Mouse (Mus musculus): ENCODE results near the gene Srpk2.
"Not testable (repeated sequence)": the region's sequence is repeated elsewhere in the genome, so short reads cannot be mapped to it uniquely, and the experiment has no call there.

The Srpk2 gene

DNA sequence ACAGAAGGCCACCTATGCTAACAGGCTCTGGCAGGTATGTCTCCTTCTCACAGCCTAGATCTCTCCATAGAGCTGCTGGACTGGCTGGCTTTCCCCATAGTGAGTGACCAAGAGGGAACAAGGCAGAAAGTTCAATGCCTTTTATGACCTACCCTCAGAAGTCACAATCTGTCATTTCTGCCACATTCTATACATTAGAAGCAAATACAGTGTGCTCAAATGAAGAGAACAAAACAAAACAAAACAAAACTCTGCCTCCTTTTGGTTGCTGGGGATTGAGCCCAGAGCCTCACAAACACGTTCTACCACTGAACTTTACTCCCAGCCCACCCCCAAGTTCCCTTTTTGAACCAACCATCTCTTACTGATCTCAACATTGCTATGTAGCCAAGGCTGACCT is at the start of gene Srpk2:
Srpk2 (minus strand) TSS at position 101 of the 400 bp plus-strand sequence.
- DNase-seq (ENCODE audit: low read depth, low spot score) = no peak

DNA sequence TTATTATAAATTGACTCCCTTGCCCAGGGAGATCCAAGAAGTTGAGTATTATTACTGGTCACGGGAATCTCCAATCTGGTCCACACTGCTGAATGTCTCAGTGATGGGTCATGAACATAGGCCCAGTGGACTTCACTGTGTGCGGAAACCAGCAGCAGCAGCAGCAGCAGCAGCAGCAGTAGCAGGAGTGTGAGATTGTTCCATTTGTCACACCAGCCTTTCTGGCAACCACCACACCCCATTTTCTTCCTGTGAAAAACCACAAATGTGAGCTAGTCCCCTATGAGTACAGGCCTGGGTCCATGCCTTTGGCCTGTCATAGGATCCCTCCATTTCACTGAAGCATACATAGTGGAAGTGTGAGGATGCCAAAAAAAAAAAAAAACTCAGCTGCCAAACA is 37.5 kb upstream of the Srpk2 start:
- no peak for DNase-seq (ENCODE audit: low read depth, low spot score)

DNA sequence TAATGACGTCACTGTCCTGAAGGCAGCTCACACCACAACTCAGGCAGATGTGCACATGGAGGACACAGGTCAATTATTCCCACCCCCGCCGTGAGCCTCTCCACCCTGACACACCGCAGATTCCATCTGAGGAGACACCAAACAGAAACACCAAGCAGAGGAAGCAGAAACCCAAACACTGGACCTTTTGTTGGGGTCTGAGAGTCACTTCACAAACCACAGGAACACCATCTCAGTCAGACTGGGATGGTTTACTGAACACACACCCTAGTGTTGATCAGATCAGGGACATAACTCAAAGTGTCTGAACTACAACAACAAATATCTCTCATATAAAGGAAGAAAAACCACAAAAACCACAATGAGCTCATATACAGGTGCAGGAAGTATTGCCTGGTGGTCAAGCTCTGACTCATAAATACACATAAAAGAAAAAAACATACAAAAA is 34.5 kb upstream of the Srpk2 start:
- no peak for DNase-seq (ENCODE audit: low read depth, low spot score)

DNA sequence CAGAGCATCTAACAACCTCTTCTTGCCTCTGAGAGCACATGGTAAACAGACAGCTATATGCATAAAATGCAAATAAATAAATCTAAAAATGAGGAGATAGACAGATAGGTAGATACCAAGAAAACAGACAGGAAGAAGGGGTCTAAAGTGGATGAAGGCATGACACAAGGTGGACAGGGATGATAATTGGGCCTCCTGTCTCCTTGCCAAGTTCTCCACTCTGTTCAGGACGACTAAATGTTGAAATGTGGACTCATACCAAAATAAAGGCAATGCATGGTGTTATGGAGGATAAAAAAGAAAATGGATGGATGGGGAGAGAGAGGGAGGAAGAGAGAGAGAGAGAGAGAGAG is 33.7 kb upstream of the Srpk2 start:
- DNase-seq (ENCODE audit: low read depth, low spot score) = no peak

DNA sequence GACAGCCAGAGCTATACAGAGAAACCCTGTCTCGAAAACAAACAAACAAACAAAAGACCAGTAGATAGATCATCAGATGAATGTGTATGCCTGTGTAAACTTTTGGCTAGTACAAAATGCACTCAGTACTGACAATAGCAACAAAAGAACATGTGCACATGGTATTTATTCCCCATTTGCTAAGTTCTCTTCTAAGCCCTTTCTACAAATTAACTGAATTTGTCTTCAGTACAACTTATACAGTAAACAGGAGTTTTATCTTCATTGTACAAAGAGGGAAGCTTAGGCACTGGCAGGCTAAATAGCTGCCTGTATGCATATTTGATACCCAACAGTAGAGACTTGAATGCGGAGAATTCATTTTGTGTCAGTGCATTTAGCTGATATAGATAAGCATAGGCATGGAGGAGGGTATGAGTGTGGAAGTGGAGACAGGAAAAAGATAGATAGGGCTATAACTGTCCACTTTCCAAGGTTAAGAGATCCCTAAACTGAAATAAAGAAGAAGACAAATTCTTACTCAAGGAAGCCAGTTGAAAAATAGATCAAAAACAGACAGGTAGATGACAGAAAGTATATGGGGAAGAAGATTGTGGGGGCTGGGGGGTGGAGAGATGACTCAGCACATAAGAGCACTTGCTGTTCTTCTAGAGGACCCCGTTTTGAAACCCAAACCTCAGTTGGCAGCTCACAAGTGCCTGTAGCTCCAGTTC is 33.2 kb upstream of the Srpk2 start:
- no peak for DNase-seq (ENCODE audit: low read depth, low spot score)

DNA sequence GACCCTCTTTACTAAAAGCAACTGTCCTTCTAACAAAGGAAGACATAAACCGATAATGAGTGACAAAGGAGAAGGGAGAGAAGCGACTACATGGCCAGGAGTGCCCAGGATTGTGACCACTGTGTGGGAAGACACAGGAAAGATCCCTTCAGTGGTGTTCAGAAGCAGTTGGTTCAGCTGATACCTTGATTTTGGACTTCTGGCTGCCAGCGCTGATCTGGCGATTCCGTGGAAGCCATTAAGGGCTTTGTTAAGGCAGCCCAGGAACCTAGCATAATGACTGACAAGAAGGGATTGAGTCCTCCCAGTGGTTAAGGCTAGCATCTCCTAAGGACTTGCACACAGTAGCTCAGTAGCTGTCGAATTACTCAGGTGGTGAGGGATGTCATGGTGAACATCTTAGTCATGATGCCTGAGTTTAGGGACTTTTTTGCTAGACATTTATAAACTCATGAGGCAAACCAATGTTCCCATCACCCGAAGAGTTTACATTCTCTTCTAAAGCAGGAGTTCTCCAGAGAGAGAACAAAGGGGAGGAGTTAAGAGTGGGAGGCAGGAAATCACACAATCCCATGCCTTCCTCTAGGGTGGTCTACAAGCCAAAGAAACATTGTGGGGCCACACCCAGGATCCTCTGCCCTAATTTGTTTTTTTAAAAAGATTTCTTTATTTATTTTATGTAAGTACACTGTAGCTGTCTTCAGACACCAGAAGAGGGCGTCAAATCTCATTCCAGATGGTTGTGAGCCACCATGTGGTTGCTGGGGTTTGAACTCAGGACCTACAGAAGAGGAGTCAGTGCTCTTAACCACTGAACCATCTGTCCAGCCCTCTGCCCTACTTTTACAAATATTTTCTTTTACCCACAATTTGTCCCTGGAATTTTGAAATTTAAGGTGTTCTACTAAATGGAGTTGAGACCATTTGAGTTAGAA is 29.3 kb upstream of the Srpk2 start:
- DNase-seq (ENCODE audit: low read depth, low spot score) = no peak

DNA sequence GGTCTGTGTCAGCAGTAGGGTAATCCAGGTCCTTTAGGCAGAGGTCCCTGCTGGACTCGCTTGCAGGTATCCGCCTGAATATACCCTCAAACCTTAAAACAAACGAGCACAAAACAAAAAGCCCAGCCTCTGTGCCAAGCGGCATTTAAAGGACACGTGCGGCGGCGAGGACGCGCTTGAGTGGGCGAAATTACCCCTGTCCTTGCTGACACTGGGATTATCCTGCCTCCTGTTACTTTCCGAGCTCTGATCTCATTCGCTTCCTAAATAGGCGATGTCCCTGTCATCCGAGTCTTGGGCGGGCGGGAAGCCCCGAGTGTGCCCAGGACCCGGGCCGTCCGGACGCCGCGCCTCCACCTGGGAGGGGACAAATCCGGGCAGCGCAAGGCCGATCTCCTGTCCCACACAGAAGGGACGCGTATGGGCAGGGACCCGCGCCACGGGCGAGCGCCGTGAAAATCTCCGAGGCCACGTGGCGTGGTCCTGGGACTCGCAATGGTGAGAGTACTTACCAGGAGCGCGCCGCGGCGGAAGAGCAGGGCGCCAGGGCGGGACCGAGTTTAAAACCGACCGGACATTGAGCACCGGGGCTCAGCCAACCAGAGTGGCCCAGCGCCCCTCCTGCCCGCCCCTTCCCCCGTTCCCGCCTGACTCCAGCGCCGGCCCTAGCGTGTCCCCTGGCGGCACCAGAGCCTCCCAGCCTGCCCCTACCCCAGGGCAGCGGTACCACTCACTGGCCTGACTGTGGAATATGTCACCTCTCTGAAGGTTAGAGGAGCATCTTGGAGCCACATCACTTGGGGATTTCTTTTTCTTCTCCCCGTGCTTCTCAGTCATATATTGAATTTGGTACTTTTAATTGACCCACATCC is 27.9 kb upstream of the Srpk2 start:
- DNase-seq (ENCODE audit: low read depth, low spot score) = no peak

DNA sequence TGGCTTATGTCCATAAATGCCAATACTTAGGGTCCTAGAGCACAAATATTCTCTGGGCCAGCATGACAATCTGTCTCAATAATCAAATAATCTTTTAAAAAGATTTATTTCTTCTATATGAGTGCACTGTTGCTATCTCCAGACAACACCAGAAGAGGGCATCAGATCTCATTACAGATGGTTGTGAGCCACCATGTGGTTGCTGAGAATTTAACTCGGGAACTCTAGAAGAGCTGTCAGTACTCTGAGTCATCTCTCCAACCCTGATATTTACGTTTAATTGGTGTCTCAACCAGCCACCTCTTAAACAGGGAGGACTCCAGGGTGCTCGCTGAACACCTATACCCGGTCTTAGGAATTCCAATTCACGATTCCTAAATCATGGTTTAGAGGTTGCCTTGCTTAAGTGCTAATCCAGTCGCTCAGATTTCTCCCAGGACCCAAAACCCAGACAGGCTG is 27.3 kb upstream of the Srpk2 start:
- DNase-seq (ENCODE audit: low read depth, low spot score) = not testable (repeated sequence)

DNA sequence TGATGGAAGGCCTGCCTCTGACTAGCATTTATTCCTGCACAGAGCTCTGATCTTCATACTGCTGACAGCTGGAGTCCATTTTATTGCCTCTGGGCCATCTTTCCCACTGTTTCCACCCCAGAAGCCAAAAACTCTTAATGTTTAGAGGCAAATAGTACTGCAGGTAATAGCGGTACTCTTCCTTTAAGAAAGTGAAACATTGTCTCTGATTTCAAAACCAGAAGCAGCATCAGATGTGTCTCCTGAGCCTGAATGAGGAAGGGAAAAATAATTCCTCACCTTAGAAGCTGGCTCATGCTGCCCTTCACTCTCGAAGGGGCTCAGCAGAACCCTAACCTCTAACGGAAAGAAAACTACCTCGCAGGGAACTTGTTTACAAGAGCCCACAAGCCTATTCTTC is 26.8 kb upstream of the Srpk2 start:
- DNase-seq (ENCODE audit: low read depth, low spot score) = no peak

DNA sequence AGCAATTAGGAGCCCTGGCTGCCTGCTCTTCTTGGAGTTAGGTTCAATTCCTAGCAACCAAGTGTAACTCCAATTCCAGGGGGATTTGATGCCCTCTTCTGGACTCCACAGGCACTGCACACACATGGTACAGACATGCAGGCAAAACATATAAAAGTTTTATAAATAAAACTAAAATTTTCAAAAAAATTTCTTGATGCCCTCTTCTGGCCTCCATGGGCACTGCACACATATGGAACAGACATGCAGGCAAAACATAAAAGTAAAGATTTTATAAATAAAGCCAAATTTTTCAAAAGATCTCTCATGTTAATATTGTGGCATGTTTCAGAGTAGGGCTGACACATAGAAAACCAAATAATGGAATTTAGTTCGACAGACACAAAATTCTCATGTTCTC is 25.2 kb upstream of the Srpk2 start:
- DNase-seq (ENCODE audit: low read depth, low spot score) = no peak

DNA sequence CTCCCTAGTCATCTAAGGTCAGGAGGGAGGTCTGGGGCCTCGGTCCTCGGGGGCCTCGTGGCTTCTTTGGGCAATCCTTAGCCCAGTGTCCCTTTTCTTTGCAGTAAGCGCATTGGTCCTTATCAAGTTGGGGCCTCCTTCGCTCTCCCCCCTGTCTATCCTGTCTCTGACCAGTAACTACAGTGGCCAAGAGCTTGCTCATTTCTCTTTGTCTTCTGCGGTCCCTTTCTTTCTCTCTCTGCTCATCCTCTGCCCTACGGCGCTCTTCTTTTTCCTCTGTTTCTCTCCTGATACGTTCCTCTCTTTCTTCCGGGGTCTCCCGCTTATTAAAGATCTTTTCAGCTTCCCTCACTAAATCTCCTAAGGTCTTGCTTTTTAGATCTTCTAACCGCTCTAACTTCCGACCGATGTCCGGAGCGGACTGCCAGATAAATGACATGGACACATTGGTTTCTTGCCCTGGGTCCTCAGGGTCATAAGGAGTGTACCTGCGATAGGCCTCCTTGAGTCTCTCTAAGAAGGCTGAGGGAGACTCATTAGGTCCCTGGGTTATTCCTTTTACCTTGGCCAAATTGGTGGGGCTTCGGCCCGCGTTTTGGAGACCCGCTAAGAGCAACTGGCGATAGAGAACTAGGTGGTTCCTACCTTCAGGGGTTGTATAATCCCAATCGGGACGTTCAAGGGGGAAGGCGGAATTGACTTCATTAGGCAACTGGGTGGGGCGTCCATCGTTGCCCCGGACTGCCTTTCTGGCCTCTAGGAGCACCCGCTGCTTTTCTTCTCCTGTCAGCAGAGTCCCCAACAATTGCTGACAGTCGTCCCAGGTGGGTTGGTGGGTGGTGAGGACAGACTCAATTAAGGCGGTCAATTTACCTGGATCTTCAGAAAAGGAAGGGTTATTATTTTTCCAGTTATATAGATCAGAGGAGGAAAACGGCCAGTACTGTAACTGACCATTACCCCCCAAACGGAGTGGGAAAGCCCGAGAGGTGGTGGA is 22.5 kb upstream of the Srpk2 start:
- DNase-seq (ENCODE audit: low read depth, low spot score) = not testable (repeated sequence)

DNA sequence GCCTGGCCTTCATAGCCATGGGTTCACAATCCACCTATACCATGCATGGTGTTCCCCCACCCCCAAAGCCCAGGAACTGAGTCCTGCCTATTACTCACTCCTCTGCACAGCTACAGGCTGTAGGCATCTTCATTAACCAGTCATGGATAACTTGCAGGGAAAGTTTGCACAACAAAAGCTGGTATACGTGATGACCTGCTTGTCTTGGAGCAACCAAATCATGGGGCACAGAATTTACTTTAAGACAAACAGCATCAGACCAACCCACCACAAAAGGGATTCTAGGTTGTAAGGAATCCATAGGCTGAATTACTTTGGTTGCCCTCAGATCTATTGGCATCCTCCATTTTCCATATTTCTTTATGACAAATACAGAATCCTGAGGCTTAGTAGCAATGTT is 13.0 kb upstream of the Srpk2 start:
- DNase-seq (ENCODE audit: low read depth, low spot score) = no peak

DNA sequence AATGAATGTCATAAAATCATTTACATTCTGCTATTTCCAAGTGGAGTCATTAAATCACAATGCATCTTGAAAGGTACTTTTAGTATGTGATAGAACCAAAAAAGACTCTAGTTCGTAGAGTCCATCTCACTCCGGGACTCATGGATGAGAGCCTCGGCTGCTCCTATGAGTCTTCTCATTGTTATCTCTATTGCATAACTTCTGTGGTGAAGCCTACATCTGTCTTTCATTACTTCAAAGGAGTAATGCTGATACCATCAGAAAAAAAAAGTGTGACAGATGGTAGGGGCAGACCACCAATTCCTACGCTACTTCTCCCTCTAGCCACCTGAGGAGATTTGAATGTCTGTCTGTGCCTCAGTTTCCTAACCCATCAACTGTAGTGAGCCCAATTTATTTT is 986 bp downstream of the Srpk2 start:
- DNase-seq (ENCODE audit: low read depth, low spot score) = no peak

DNA sequence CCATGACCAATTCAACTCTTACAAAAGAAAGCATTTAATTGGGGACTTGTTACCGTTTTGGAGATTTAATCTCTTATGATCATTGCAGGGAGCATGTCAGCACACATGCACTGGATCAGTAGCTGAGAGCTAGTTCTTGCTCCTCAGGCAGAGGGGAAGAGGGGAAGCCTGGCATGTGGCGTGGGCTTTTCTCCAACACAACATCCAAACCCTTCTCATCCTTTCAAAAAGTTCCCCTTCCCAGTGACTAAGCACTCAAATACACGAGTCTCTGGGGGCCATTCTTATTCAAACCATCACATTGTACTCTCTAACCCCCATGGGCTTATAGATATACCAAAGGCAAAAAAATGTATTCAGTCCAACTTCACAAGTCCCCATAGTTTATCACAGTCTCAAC is 5.4 kb downstream of the Srpk2 start:
- DNase-seq (ENCODE audit: low read depth, low spot score) = no peak

DNA sequence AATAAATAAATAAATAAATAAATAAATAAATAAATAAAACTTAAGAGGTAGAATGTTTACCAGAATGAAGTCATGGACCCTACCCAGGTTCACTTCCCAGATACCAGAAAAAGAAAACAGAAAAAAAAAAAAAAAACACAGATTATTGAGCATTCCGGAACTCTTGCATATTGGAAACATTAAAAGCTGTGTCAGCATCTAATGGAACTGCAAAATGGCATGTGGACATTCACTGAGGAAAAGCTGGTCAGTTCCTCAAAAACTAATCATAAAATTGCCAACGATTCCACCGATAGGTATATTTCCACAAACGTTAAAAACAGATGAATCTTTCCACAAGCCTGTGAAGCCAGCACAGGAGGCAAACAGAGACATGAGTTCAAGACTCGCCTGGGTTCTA is 6.5 kb downstream of the Srpk2 start:
- no peak for DNase-seq (ENCODE audit: low read depth, low spot score)

DNA sequence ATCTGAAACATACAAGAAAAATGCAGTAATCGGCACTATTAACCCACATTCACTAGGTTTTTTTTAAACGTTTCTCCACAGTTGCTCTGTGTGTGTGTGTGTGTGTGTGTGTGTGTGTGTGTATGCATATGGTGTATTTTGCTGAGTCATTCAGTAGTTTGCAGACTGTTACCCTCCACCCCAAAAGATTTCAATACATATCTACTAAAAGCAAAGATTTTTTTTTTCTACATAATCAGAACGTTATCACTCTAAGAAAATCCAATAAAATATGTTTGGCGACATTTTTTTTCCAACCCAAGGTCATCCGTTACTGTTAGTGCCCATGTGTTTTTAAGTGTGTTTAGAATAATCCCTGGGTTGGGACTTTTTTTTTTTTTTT is 7.4 kb downstream of the Srpk2 start:
- DNase-seq (ENCODE audit: low read depth, low spot score) = no peak

DNA sequence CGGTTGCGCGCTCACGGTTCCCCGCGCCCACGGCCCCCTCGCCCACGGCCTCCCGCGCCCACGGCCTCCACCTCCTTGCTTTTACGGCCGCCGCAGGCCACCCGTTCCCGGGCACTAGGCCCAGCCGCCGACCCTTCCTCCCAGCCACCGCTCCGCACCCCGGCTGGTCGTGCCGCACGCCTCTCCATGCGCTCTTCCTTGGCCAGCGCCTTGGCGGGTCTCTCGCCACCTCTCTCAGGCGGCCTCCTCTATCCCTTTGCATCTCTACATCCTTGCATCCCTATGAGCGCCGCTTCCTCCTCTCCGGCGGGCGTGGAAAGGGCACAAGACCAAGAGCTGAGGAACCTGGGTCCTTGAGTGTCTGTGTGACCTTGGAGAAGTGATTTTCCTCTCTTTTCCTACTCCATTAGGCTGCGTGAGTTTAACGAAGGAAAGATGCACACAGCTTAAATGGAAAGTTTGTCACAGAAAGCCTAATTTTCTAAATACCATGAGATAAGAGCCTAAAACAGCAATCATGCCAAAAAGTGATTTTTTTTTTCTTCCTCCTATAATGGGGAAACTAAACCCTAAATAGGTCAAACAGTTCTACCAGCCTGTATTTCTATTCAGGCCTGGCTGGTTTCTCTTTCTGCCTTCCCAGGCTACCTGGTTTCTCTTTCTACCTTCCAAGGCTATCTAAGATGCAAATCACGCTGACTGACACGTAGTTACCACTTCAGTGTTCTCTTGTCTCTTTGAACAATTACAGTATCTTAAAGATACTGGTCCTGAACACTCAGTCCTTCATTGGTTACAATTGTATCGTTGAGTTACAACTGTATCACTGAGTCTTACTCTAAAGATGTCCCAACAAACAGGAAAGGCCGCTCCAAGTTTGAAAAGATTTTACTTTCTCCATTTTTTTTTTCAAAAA is 8.0 kb downstream of the Srpk2 start:
- no peak for DNase-seq (ENCODE audit: low read depth, low spot score)

DNA sequence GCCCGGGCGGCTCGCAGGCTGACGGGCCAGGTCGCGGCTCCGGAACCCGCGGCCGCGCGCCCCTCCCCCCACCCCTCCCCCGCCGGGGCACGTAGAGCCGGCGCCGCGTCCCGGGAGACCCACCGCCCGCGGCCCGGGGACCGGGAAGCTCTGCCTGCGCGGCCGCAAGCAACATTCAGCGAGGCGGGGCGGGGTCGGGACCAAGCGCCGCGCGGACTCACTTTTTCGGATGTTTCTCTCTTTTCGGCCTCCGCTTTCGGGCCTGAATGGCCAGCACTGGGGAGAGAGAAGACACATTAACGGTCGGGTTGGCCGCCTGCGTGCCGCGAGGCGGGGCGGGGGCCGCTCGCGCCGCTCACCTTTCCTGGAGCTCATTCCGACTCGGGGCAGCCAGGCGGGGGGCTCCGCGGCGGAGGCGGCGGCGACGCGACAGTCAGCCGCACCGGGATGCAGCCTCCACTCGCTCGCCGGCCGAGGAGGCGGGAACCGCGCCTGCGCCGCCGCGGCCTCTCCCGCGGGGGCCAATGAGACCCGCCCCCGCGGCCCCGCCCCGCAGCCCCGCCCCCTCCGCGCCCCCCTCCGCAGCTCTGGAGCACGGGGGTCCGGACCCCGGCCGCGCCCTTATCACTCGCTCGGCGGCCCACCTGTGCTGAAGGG is 8.8 kb downstream of the Srpk2 start:
- DNase-seq (ENCODE audit: low read depth, low spot score) = no peak

DNA sequence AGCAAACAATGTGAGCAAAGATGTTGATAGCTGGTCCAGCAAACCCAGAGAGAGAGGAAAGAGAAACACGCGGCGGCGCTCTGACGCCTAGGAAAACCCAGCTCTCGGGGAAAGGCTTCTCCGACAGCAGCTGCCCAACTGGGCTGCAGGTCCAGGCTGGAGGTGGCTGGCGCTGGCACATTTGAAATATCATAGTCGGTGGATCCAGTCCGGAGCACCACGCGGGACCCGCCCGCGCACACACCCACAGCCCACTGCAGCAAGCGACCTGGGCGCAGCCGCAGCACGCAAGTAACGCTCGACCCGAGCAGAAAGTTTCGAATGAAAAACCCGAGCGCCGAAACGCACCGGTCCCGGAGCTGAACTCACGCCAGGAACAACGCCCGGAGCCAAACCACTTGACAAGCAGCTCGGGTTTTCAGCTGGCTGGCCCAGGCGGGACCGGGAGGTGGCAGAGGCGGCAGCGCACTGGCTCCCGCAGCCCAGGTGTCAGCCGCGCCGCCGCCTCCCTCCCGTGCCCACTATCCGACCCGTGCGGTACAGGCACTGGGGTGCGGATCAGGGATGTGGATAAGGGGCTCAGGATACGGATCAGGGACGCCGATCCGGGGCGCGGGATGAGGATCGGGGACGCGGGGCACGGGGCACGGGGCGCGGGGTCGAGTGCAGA is 9.5 kb downstream of the Srpk2 start:
- DNase-seq (ENCODE audit: low read depth, low spot score) = no peak
